In the genomic region with DNA sequence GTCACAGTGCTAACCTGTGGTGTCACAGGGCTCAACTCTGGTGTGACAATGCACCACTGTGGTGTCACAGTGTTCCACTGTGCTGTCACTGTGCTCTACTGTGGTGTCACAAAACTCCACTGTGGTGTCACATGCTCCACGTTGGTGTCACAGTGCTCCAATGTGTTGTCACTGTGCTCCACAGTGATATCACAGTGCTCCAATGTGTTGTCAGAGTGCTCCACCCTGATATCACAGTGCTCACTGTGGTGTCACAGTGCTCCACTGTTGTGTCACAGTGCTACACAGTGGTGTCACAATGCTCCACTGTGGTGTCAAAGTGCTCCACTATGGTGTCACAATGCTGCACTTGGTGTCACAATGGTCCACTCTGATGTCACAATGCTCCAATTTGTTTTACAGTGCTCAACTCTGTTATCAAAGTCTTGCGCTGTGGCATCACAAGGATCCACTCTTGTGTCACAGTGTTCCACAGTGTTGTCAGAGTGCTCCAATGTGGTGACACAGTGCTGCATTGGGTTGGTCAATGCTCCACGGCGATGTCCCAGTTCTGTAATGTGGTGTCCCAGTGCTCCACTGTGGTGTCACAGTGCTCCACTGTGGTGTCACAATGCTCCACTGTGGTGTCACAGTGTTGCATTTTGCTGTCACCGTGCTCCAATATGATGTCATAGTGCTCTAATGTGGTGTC, we compare ENCODE assay signal across 14 mouse cellular contexts.
A peak's percentile ranks its signal among the peaks of the same experiment; 100 is the strongest.
DNase-seq lines count a peak whose midpoint lies in the region; ATAC-seq lines count a peak whose summit lies in the region.
"Had no signal": no experiment of that assay in that cellular context is flagged by ENCODE, and none has a peak within 500 bp of the region (broad histone marks: within the 10 kb centered on the region; RNA-seq: fewer than 3 reads in every experiment).

No protein-coding gene starts in this region.

- peak; percentile 70 for DNase-seq in heart, adult 11 months
- DNase-seq in neural tube, embryonic 10.5 days (ENCODE audit: extremely low spot score, low spot score), result peak; percentile 6
- DNase-seq in gastrocnemius, adult 8-10 months (ENCODE audit: low spot score in 2 of 2), result no peak
- DNase-seq: cerebellum, adult 11 months; heart, postnatal 36 days; kidney, adult 11 months; kidney, postnatal 4 days; lung, postnatal 14 days; right cerebral cortex, adult 18-20 months had no signal

- no peaks in the 10 kb centered on the region for H3K4me1 ChIP-seq in heart, embryonic 11.5 days (ENCODE audit: control insufficient read depth, insufficient read depth, low read length)
- H3K4me1 ChIP-seq in neural tube, embryonic 15.5 days, result no peaks in the 10 kb centered on the region
- no peaks in the 10 kb centered on the region; the same call in 1 of the 2 replicates for H3K4me1 ChIP-seq in megakaryocyte, embryonic 14.5 days
- H3K4me1 ChIP-seq: limb, embryonic 15.5 days had no signal

- no peak overlapping the region for H3K4me3 ChIP-seq in heart, embryonic 11.5 days (ENCODE audit: low read depth, low read length)
- H3K4me3 ChIP-seq in neural tube, embryonic 15.5 days (replicated peaks), result no peak overlapping the region
- H3K4me3 ChIP-seq in megakaryocyte, embryonic 14.5 days (replicated peaks), result peak overlapping the region; percentile 38
- H3K4me3 ChIP-seq: limb, embryonic 15.5 days had no signal

- H3K9ac ChIP-seq in heart, embryonic 11.5 days (ENCODE audit: low read depth, low read length), result no peak overlapping the region
- H3K9ac ChIP-seq in neural tube, embryonic 15.5 days (replicated peaks), result no peak overlapping the region
- H3K9ac ChIP-seq: limb, embryonic 15.5 days had no signal

- ATAC-seq in heart, embryonic 11.5 days (replicated peaks; ENCODE audit: insufficient number of reproducible peaks, low FRiP score, low TSS enrichment), result no peak
- ATAC-seq in neural tube, embryonic 15.5 days (ENCODE audit: low FRiP score), result no peak
- peak; percentile 24; the same call in 1 of the 2 replicates for ATAC-seq in erythroblast, adult 5-6 weeks (replicated peaks; ENCODE audit: low FRiP score, poor library complexity, severe bottlenecking)

- no peak overlapping the region for H3K27ac ChIP-seq in heart, embryonic 11.5 days (ENCODE audit: low read depth, low read length)
- H3K27ac ChIP-seq in neural tube, embryonic 15.5 days (replicated peaks), result no peak overlapping the region
- H3K27ac ChIP-seq: limb, embryonic 15.5 days had no signal

- H3K27me3 ChIP-seq in heart, embryonic 11.5 days (ENCODE audit: control insufficient read depth, insufficient read depth, low read length), result no peaks in the 10 kb centered on the region
- no peaks in the 10 kb centered on the region for H3K27me3 ChIP-seq in neural tube, embryonic 15.5 days (replicated peaks)
- H3K27me3 ChIP-seq in megakaryocyte, embryonic 14.5 days (replicated peaks), result no peaks in the 10 kb centered on the region
- H3K27me3 ChIP-seq: limb, embryonic 15.5 days had no signal

- peaks cover 49% of the 10 kb centered on the region for H3K9me3 ChIP-seq in heart, embryonic 11.5 days (replicated peaks; ENCODE audit: control insufficient read depth, low read length)
- 0 out of 2 replicates have a peak, but pooled peaks cover 5% of the 10 kb centered on the region for H3K9me3 ChIP-seq in neural tube, embryonic 15.5 days (replicated peaks)
- peaks cover 90% of the 10 kb centered on the region for H3K9me3 ChIP-seq in megakaryocyte, embryonic 14.5 days
- H3K9me3 ChIP-seq: limb, embryonic 15.5 days had no signal

- WGBS in heart, embryonic 11.5 days (ENCODE audit: insufficient replicate concordance), result 75% methylated on average over 5 of the region's 5 CpGs
- WGBS in neural tube, embryonic 15.5 days, result 85% methylated on average over 5 of the region's 5 CpGs

- H3K36me3 ChIP-seq in heart, embryonic 11.5 days (ENCODE audit: control insufficient read depth, insufficient read depth, low read length), result no peaks in the 10 kb centered on the region
- H3K36me3 ChIP-seq in neural tube, embryonic 15.5 days, result no peaks in the 10 kb centered on the region
- no peaks in the 10 kb centered on the region for H3K36me3 ChIP-seq in megakaryocyte, embryonic 14.5 days (replicated peaks; ENCODE audit: low read length)
- H3K36me3 ChIP-seq: limb, embryonic 15.5 days had no signal

- no peak overlapping the region for H3K4me2 ChIP-seq in heart, embryonic 11.5 days
- H3K4me2 ChIP-seq in neural tube, embryonic 15.5 days, result no peak overlapping the region
- H3K4me2 ChIP-seq: limb, embryonic 15.5 days had no signal

Comparison
In these comparisons a context has a peak if more than half of its experiments do, and no peak if none do; other contexts are left out.
1. DNase-seq: peak in heart, adult 11 months (single experiment) and neural tube, embryonic 10.5 days (single experiment); none in gastrocnemius, adult 8-10 months (0 of 2).